In the genomic region with DNA sequence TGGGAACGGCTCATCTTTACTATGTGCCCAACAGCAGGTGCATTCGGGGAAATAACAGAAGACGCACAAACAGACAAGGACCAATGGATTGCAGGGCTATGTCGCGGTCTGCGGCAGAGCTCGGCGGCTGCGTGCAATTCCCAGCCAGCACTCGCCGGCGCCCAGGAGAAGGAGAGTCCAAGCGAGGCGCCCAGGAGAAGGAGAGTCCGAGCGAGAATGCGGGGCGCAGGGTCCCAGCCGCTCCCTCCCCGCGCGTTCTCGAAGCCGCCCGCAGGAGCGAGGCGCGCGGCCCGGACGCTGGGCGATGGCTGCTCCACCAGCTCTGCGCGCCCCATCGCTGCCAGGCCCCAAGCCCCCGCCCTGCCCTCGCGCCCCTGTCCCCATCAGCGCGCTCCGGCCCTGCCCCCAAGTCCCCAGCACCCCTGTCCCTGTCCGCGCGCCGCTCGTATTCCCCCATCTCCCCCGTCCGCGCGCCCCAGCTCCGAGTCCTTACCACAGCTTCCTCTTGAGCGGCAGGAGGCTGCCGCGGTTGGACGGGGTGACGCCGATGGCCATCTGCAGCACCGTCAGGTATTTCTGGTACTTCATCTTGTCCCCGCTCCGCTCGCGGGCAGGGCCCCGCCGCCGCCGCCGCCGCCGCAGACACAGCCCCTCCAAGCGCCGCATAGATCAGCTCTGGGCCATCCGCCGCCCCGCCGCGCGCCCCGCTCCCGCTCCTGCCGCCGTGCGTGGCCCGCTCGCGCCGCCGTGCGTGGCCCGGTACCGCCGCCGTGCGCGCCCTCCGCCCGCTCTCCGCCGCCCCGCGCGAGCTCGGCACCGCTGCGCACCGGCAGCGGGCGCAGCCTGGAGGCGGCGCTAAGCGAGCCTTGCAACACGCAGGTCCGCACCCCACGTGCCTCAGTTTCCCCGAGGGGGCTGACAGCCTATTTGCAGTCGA, we compare ENCODE assay signal across 9 mouse cellular contexts. TPM values are rescaled to one million over a fixed set of nuclear protein-coding genes. Genes with fewer than 3 reads are reported as not detected.
DNase-seq lines count a peak whose midpoint lies in the region; ATAC-seq and TF ChIP-seq lines count a peak whose summit lies in the region.
"Had no signal": no experiment of that assay in that cellular context is flagged by ENCODE, and none has a peak within 500 bp of the region (broad histone marks: within the 10 kb centered on the region; RNA-seq: fewer than 3 reads in every experiment).

A gene (minus strand): TSS at position 711 of the 937 bp plus-strand sequence.

- WGBS in lung, adult 2 months, result 2% methylated on average over 111 of the region's 115 CpGs
- WGBS in hindbrain, embryonic 16.5 days, result under 1% methylated on average over 79 of the region's 115 CpGs
- whole genome bisulfite sequencing in limb, embryonic 15.5 days, result under 1% methylated on average over 100 of the region's 115 CpGs
- 3% methylated on average over 112 of the region's 115 CpGs for WGBS in olfactory bulb, adult 2 months

- peak within 1 kb of the TSS; percentile 93 for H3K27ac ChIP-seq in hindbrain, embryonic 16.5 days (ENCODE audit: low read depth, low read length)
- H3K27ac ChIP-seq in limb, embryonic 15.5 days, result no peak within 1 kb of the TSS
- H3K27ac ChIP-seq in olfactory bulb, adult 2 months (ENCODE audit: insufficient read depth, low read depth, low read length), result 0 out of 2 replicates have a peak within 1 kb of the TSS, but pooled peaks have one; percentile 16

- H3K9ac ChIP-seq in hindbrain, embryonic 16.5 days (ENCODE audit: low read depth, low read length), result peak within 1 kb of the TSS; percentile 92
- H3K9ac ChIP-seq in limb, embryonic 15.5 days, result peak within 1 kb of the TSS; percentile 35

- no peak for TF ChIP-seq POLR2A in lung, adult 2 months (IDR thresholded peaks at IDR 0.05; ENCODE audit: borderline replicate concordance, extremely low read depth, low read depth, low read length)
- TF ChIP-seq POLR2A in olfactory bulb, adult 2 months (IDR thresholded peaks at IDR 0.05; ENCODE audit: insufficient read depth, low read depth, low read length), result no peak

- no peak for DNase-seq in lung, adult 2 months
- no peak for DNase-seq in lung, postnatal 25 days (ENCODE audit: low spot score)
- DNase-seq in cerebellum, postnatal 4 days (ENCODE audit: low spot score in 2 of 2), result peak; percentile 34 to 52
- no peak for DNase-seq in gastrocnemius, postnatal 10 days
- DNase-seq in c-Kit-positive CD71-positive TER-119-positive erythroid progenitor cells, embryonic 14.5 days (ENCODE audit: low spot score), result no peak

- H3K4me1 ChIP-seq in lung, adult 2 months (ENCODE audit: control insufficient read depth, insufficient read depth, low read length), result no peaks in the 10 kb centered on the region
- peaks cover 9% of the 10 kb centered on the region for H3K4me1 ChIP-seq in hindbrain, embryonic 16.5 days (ENCODE audit: control insufficient read depth, insufficient read depth, low read depth, low read length)
- peaks cover 13% of the 10 kb centered on the region; the same call in 1 of the 2 replicates for H3K4me1 ChIP-seq in limb, embryonic 15.5 days
- H3K4me1 ChIP-seq in olfactory bulb, adult 2 months (ENCODE audit: control insufficient read depth, insufficient read depth, low read length), result peaks cover 5% of the 10 kb centered on the region; the same call in 1 of the 2 replicates

- no peak for TF ChIP-seq CTCF in lung, adult 2 months (IDR thresholded peaks at IDR 0.05; ENCODE audit: insufficient read depth, low read length)
- TF ChIP-seq CTCF in olfactory bulb, adult 2 months (IDR thresholded peaks at IDR 0.05; ENCODE audit: insufficient read depth, low read depth, low read length), result no peak

- H3K9me3 ChIP-seq in hindbrain, embryonic 16.5 days (ENCODE audit: control insufficient read depth, low read length), result no peaks in the 10 kb centered on the region
- H3K9me3 ChIP-seq in limb, embryonic 15.5 days, result no peaks in the 10 kb centered on the region

- peak; percentile 88 for ATAC-seq in hindbrain, embryonic 16.5 days
- no peak for ATAC-seq in limb, embryonic 15.5 days (ENCODE audit: insufficient number of reproducible peaks, low FRiP score, low TSS enrichment, low read depth)

- H3K27me3 ChIP-seq in hindbrain, embryonic 16.5 days (replicated peaks; ENCODE audit: control insufficient read depth, insufficient read depth, low read length), result peaks cover 9% of the 10 kb centered on the region; the same call in 1 of the 2 replicates
- peaks cover 37% of the 10 kb centered on the region for H3K27me3 ChIP-seq in limb, embryonic 15.5 days

- H3K4me3 ChIP-seq in lung, adult 2 months (replicated peaks; ENCODE audit: extremely low read depth, low read depth, low read length), result no peak within 1 kb of the TSS
- H3K4me3 ChIP-seq in hindbrain, embryonic 16.5 days (ENCODE audit: low read length), result peak within 1 kb of the TSS; percentile 79
- peak within 1 kb of the TSS; percentile 61 for H3K4me3 ChIP-seq in limb, embryonic 15.5 days
- H3K4me3 ChIP-seq in olfactory bulb, adult 2 months (ENCODE audit: insufficient read depth, low read depth, low read length), result peak within 1 kb of the TSS; percentile 87

- no peaks in the 10 kb centered on the region for H3K36me3 ChIP-seq in hindbrain, embryonic 16.5 days (ENCODE audit: control insufficient read depth, insufficient read depth, low read length)
- no peaks in the 10 kb centered on the region for H3K36me3 ChIP-seq in limb, embryonic 15.5 days

- H3K4me2 ChIP-seq in hindbrain, embryonic 16.5 days (ENCODE audit: low read length), result peak within 1 kb of the TSS; percentile 85
- peak within 1 kb of the TSS; percentile 98 for H3K4me2 ChIP-seq in limb, embryonic 15.5 days

RNA-seq across cellular contexts. Expression of the gene that starts here (rescaled TPM):
- 58.9 and 64.8 TPM in 2 replicates for polyA plus RNA-seq in lung, adult 2 months (2012; rRNA removed)
- 10 to 100 TPM; 48.3 to 56.3 TPM for total RNA-seq in gastrocnemius, postnatal 10 days (2021)
- 24.5 and 29.1 TPM in 2 replicates for polyA plus RNA-seq in hindbrain, embryonic 16.5 days (2015; fragmentation: Nextera tagmentation; extraction: Ambion mirVana)
- polyA plus RNA-seq in limb, embryonic 15.5 days (2015; fragmentation: Nextera tagmentation; extraction: Ambion mirVana), result 21.8 and 25.1 TPM in 2 replicates
- polyA plus RNA-seq in olfactory bulb, adult 2 months (2012; ENCODE audit: insufficient read depth, insufficient read length, low replicate concordance, missing spikeins), result not detected in 2 replicates
- total RNA-seq: MEL had no signal

Comparison
In these comparisons a context has a peak if more than half of its experiments do, and no peak if none do; other contexts are left out.
1. DNase-seq: peak in cerebellum, postnatal 4 days (2 of 2); none in lung, adult 2 months (single experiment), lung, postnatal 25 days (single experiment), gastrocnemius, postnatal 10 days (single experiment) and c-Kit-positive CD71-positive TER-119-positive erythroid progenitor cells, embryonic 14.5 days (single experiment).